ENCODE assay signal across 9 mouse cellular contexts in the genomic region with DNA sequence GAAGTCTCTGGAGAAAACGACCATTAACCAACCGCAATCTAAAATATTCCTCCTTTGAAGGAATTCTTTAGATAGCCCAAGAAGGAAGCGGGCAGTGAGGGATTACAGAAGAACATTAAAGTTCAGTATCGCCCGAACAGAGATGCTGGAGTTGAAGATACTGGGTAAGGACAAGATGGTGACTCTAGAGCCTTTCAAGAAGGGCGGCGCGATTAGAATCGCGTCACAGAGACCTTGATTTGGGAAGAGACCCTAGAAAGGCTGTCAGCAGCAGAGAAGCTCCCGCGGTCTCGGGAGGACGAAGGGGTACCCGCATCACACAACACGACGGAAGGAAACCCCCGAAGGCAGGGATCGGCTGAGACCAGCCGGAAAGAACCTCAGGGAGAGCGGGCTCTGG. TPM values are rescaled to one million over a fixed set of nuclear protein-coding genes. Genes with fewer than 3 reads are reported as not detected.
DNase-seq lines count a peak whose midpoint lies in the region; ATAC-seq and TF ChIP-seq lines count a peak whose summit lies in the region.
"Had no signal": no experiment of that assay in that cellular context is flagged by ENCODE, and none has a peak within 500 bp of the region (broad histone marks: within the 10 kb centered on the region; RNA-seq: fewer than 3 reads in every experiment).

No protein-coding gene starts in this region.

- H3K9me3 ChIP-seq in erythroblast, embryonic 14.5 days (ENCODE audit: control insufficient read depth, low read length) = no peaks in the 10 kb centered on the region
- no peaks in the 10 kb centered on the region for H3K9me3 ChIP-seq in liver, embryonic 11.5 days (ENCODE audit: control insufficient read depth, low read length)

- no peaks in the 10 kb centered on the region for H3K27me3 ChIP-seq in erythroblast, embryonic 14.5 days (ENCODE audit: control insufficient read depth)
- H3K27me3 ChIP-seq in thymus, adult 2 months (ENCODE audit: control insufficient read depth, insufficient read depth, low read length) = no peaks in the 10 kb centered on the region
- H3K27me3 ChIP-seq in liver, embryonic 11.5 days (replicated peaks; ENCODE audit: control insufficient read depth, insufficient read depth, low read length) = 0 out of 2 replicates have a peak, but pooled peaks cover 4% of the 10 kb centered on the region

- no peak for TF ChIP-seq CTCF in thymus, adult 2 months (IDR thresholded peaks at IDR 0.05; ENCODE audit: borderline replicate concordance, control insufficient read depth, extremely low read depth, insufficient read depth, low read length, poor library complexity)

- ATAC-seq in erythroblast, adult 5-6 weeks (replicated peaks; ENCODE audit: low FRiP score, poor library complexity, severe bottlenecking) = no peak
- peak; percentile 15 for ATAC-seq in liver, embryonic 11.5 days (replicated peaks; ENCODE audit: low FRiP score)

- peak overlapping the region; percentile 72 for H3K4me2 ChIP-seq in liver, embryonic 11.5 days

- peak overlapping the region; percentile 81 for H3K4me3 ChIP-seq in erythroblast, embryonic 14.5 days (replicated peaks)
- H3K4me3 ChIP-seq in thymus, adult 2 months (ENCODE audit: control insufficient read depth, insufficient read depth, low read length) = peak overlapping the region; percentile 76
- H3K4me3 ChIP-seq in liver, embryonic 11.5 days (ENCODE audit: low read depth, low read length) = peak overlapping the region; percentile 71

- WGBS in thymus, adult 2 months = 0% methylated on average over 21 of the region's 21 CpGs
- 2% methylated on average over 21 of the region's 21 CpGs for WGBS in liver, embryonic 11.5 days

- H3K27ac ChIP-seq in thymus, adult 2 months (ENCODE audit: control insufficient read depth, insufficient read depth, low read length) = no peak overlapping the region
- H3K27ac ChIP-seq in liver, embryonic 11.5 days (ENCODE audit: low read depth, low read length) = peak overlapping the region; percentile 72

- peaks cover 31% of the 10 kb centered on the region for H3K36me3 ChIP-seq in erythroblast, embryonic 14.5 days (ENCODE audit: control insufficient read depth)
- H3K36me3 ChIP-seq in thymus, adult 2 months (ENCODE audit: control insufficient read depth, insufficient read depth, low read length) = no peaks in the 10 kb centered on the region; the same call in 1 of the 2 replicates
- peaks cover 8% of the 10 kb centered on the region for H3K36me3 ChIP-seq in liver, embryonic 11.5 days (ENCODE audit: control insufficient read depth, insufficient read depth, low read length)

- peaks cover 39% of the 10 kb centered on the region for H3K4me1 ChIP-seq in erythroblast, embryonic 14.5 days (ENCODE audit: control insufficient read depth)
- H3K4me1 ChIP-seq in thymus, adult 2 months (replicated peaks; ENCODE audit: control insufficient read depth, insufficient read depth, low read length) = peaks cover 7% of the 10 kb centered on the region
- peaks cover 12% of the 10 kb centered on the region for H3K4me1 ChIP-seq in liver, embryonic 11.5 days (replicated peaks; ENCODE audit: control insufficient read depth, insufficient read depth, low read length)

- TF ChIP-seq POLR2A in thymus, adult 2 months (IDR thresholded peaks at IDR 0.05; ENCODE audit: control insufficient read depth, extremely low read depth, insufficient read depth, low read length, poor library complexity) = no peak

- peak overlapping the region; percentile 80 for H3K9ac ChIP-seq in liver, embryonic 11.5 days (ENCODE audit: low read depth, low read length)

- no peak for DNase-seq in thymus, adult 2 months
- no peak for DNase-seq in thymus, postnatal 0 days (ENCODE audit: low spot score)
- DNase-seq in liver, embryonic 11.5 days (ENCODE audit: low spot score) = no peak
- peak; percentile 35 for DNase-seq in telencephalon, adult 2 months (ENCODE audit: low read depth, low spot score)
- no peak for DNase-seq in cerebellum, adult 11 months
- DNase-seq in spleen, postnatal 36 days (ENCODE audit: low spot score in 2 of 2) = no peak

RNA-seq across cellular contexts. Expression of gene Rpp38, which starts 0.4 kb away (rescaled TPM):
- 0.03 and 0.11 TPM in 2 replicates for polyA plus RNA-seq in erythroblast, embryonic 14.5 days (2012)
- total RNA-seq in erythroblast, adult 5-6 weeks (2015; ENCODE audit: low replicate concordance) = 5.6 and 6.5 TPM in 2 replicates
- total RNA-seq in erythroblast, adult 5-6 weeks (2017; ENCODE audit: low replicate concordance) = 1.7 and 2.4 TPM in 2 replicates
- 3.4 and 3.5 TPM in 2 replicates for polyA plus RNA-seq in thymus, adult 2 months (2012; rRNA removed)
- polyA plus RNA-seq in thymus, postnatal 0 days (2015; fragmentation: Nextera tagmentation; extraction: Ambion mirVana) = 18.0 and 19.5 TPM in 2 replicates
- polyA plus RNA-seq in liver, embryonic 11.5 days (2014; fragmentation: Nextera tagmentation; extraction: Ambion mirVana) = 34.5 and 37.3 TPM in 2 replicates

RNA-seq across cellular contexts. Expression of gene Acbd7, which starts 3.9 kb away (rescaled TPM):
- not detected in 2 replicates for polyA plus RNA-seq in erythroblast, embryonic 14.5 days (2012)
- total RNA-seq in erythroblast, adult 5-6 weeks (2015; ENCODE audit: low replicate concordance) = not detected in 2 replicates
- total RNA-seq in erythroblast, adult 5-6 weeks (2017; ENCODE audit: low replicate concordance) = not detected in 2 replicates
- polyA plus RNA-seq in thymus, adult 2 months (2012; rRNA removed) = not detected in 2 replicates
- polyA plus RNA-seq in thymus, postnatal 0 days (2015; fragmentation: Nextera tagmentation; extraction: Ambion mirVana) = 1.5 and 2.6 TPM in 2 replicates
- polyA plus RNA-seq in liver, embryonic 11.5 days (2014; fragmentation: Nextera tagmentation; extraction: Ambion mirVana) = 1.3 and 2.2 TPM in 2 replicates
- polyA plus RNA-seq: large intestine, adult 2 months had no signal

RNA-seq across cellular contexts. Expression of gene Nmt2, which starts 48.0 kb away (rescaled TPM):
- 0.70 and 1.3 TPM in 2 replicates for polyA plus RNA-seq in erythroblast, embryonic 14.5 days (2012)
- total RNA-seq in erythroblast, adult 5-6 weeks (2015; ENCODE audit: low replicate concordance) = 3.3 and 4.8 TPM in 2 replicates
- 5.7 and 7.8 TPM in 2 replicates for total RNA-seq in erythroblast, adult 5-6 weeks (2017; ENCODE audit: low replicate concordance)
- polyA plus RNA-seq in thymus, adult 2 months (2012; rRNA removed) = 7.4 and 8.1 TPM in 2 replicates
- 24.9 and 28.8 TPM in 2 replicates for polyA plus RNA-seq in thymus, postnatal 0 days (2015; fragmentation: Nextera tagmentation; extraction: Ambion mirVana)
- polyA plus RNA-seq in liver, embryonic 11.5 days (2014; fragmentation: Nextera tagmentation; extraction: Ambion mirVana) = 36.1 and 36.5 TPM in 2 replicates
